Mouse (Mus musculus): Measurements from ENCODE around the gene Mlxipl.

Mlxipl gene

GRCm38 (mm10) chr5:135079578-135079977 is 10.1 kb upstream of the Mlxipl start:
- in situ Hi-C loops (cut with MboI, MseI), result no loop called here

- in situ Hi-C loops (cut with MboI, MseI), result no loop called here
Observed at GRCm38 (mm10) chr5:135080539-135080938, 9.2 kb upstream of the Mlxipl start.

- in situ Hi-C loops (cut with MboI, MseI), result no loop called here
Observed at GRCm38 (mm10) chr5:135086871-135087270, 2.8 kb upstream of the Mlxipl start.

GRCm38 (mm10) chr5:135100981-135101380 is 11.3 kb downstream of the Mlxipl start:
- in situ Hi-C loops (cut with MboI, MseI), result no loop called here

- in situ Hi-C loops (cut with MboI, MseI), result no loop called here
Observed at GRCm38 (mm10) chr5:135103999-135104660, 14.4 kb downstream of the Mlxipl start.

GRCm38 (mm10) chr5:135106758-135107256 is 17.1 kb downstream of the Mlxipl start:
- in situ Hi-C loops (cut with MboI, MseI), result no loop called here

- in situ Hi-C loops (cut with MboI, MseI), result no loop called here
Observed at GRCm38 (mm10) chr5:135107521-135108501, 18.1 kb downstream of the Mlxipl start.

GRCm38 (mm10) chr5:135109017-135109416 is 19.3 kb downstream of the Mlxipl start:
- in situ Hi-C loops (cut with MboI, MseI), result no loop called here

GRCm38 (mm10) chr5:135109426-135109825 is 19.7 kb downstream of the Mlxipl start:
- in situ Hi-C loops (cut with MboI, MseI), result no loop called here

GRCm38 (mm10) chr5:135109976-135110375 is 20.3 kb downstream of the Mlxipl start:
- in situ Hi-C loops (cut with MboI, MseI), result no loop called here

- in situ Hi-C loops (cut with MboI, MseI), result no loop called here
Observed at GRCm38 (mm10) chr5:135113782-135114181, 24.1 kb downstream of the Mlxipl start.

- in situ Hi-C loops (cut with MboI, MseI), result no loop called here
Observed at GRCm38 (mm10) chr5:135115241-135115640, 25.6 kb downstream of the Mlxipl start.

GRCm38 (mm10) chr5:135118589-135119081 is 28.9 kb downstream of the Mlxipl start:
- in situ Hi-C loops (cut with MboI, MseI), result no loop called here

- in situ Hi-C loops (cut with MboI, MseI), result no loop called here
Observed at GRCm38 (mm10) chr5:135120753-135121152, 31.1 kb downstream of the Mlxipl start.

- in situ Hi-C loops (cut with MboI, MseI), result no loop called here
Observed at GRCm38 (mm10) chr5:135126121-135126520, 36.4 kb downstream of the Mlxipl start.

GRCm38 (mm10) chr5:135127669-135128068 is 38.0 kb downstream of the Mlxipl start:
- in situ Hi-C loops (cut with MboI, MseI), result no loop called here

- in situ Hi-C loops (cut with MboI, MseI), result no loop called here
Observed at GRCm38 (mm10) chr5:135129747-135130146, 40.1 kb downstream of the Mlxipl start.

- in situ Hi-C loops (cut with MboI, MseI), result no loop called here
Observed at GRCm38 (mm10) chr5:135133736-135134405, 44.2 kb downstream of the Mlxipl start.

- in situ Hi-C loops (cut with MboI, MseI), result no loop called here
Observed at GRCm38 (mm10) chr5:135134534-135134933, 44.8 kb downstream of the Mlxipl start.

GRCm38 (mm10) chr5:135139881-135140280 is 50.2 kb downstream of the Mlxipl start:
- in situ Hi-C loops (cut with MboI, MseI), result no loop called here

GRCm38 (mm10) chr5:135144469-135144868 is 54.8 kb downstream of the Mlxipl start:
- in situ Hi-C loops (cut with MboI, MseI), result no loop called here

- in situ Hi-C loops (cut with MboI, MseI), result no loop called here
Observed at GRCm38 (mm10) chr5:135145532-135145931, 55.8 kb downstream of the Mlxipl start.
